In the genomic region with DNA sequence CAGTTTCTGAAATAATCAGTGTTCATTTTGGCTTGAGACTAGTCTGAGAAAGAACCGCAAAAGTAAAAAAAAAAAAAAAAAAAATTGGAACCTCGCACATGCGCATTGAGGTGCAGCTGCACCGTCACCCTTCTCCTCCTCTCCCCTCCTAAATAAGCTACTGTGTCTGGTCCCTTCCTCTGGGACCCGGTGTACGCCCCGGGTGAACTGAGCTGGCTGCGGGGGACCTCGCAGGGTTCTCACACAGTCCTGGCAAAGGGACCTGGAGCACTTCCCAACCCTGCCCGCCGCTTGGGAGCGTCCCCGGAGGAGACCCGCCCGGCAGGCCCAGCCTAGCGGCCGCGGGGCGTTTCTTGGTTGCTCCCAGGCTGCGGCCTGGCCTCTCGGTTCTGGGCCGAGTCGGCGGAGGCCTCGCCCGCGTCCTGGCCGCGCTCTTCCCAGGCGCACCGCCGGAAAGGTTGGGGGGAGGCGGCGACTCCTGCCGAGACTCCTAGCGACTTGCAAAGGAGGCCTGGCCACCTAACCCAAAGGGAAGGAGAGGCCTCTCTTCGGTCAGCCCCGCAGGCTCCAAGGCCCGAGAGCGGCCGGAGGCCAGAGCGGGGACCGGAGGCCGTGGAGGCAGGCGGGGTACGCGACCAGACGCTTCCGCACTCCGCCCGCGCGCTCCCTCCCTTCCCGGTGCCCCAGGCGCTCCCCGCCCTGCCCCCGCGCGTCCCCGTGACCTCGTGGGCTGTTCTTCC, we compare ENCODE assay signal across 8 mouse cellular contexts. TPM values are rescaled to one million over a fixed set of nuclear protein-coding genes. Genes with fewer than 3 reads are reported as not detected.
DNase-seq lines count a peak whose midpoint lies in the region; ATAC-seq and TF ChIP-seq lines count a peak whose summit lies in the region.

Gene Spag6 (plus strand): TSS at position 162 of the 740 bp plus-strand sequence.

- ATAC-seq in midbrain, embryonic 16.5 days = peak; percentile 75

- peak; percentile 12; the same call in 1 of the 2 replicates for TF ChIP-seq CTCF in heart, adult 2 months (IDR thresholded peaks at IDR 0.05)

- peaks cover 28% of the 10 kb centered on the region for H3K27me3 ChIP-seq in heart, adult 2 months (ENCODE audit: control insufficient read depth, insufficient read depth, low read length)
- H3K27me3 ChIP-seq in midbrain, embryonic 16.5 days (ENCODE audit: control insufficient read depth, insufficient read depth, low read depth, low read length) = peaks cover 14% of the 10 kb centered on the region

- peak within 1 kb of the TSS; percentile 98 for H3K27ac ChIP-seq in heart, adult 2 months
- 0 out of 2 replicates have a peak within 1 kb of the TSS, but pooled peaks have one; percentile 47 for H3K27ac ChIP-seq in midbrain, embryonic 16.5 days (ENCODE audit: low read length)

- no peaks in the 10 kb centered on the region for H3K9me3 ChIP-seq in midbrain, embryonic 16.5 days (replicated peaks; ENCODE audit: control insufficient read depth, low read length, poor library complexity, severe bottlenecking)

- 0 out of 2 replicates have a peak, but pooled peaks have one; percentile 31 for TF ChIP-seq EP300 in heart, adult 2 months (IDR thresholded peaks at IDR 0.05; ENCODE audit: insufficient read depth, low read depth, low read length)

- H3K4me3 ChIP-seq in heart, adult 2 months = peak within 1 kb of the TSS; percentile 77
- H3K4me3 ChIP-seq in midbrain, embryonic 16.5 days (ENCODE audit: low read depth, low read length) = peak within 1 kb of the TSS; percentile 44

- H3K36me3 ChIP-seq in heart, adult 2 months (ENCODE audit: control insufficient read depth, insufficient read depth, low read length) = no peaks in the 10 kb centered on the region
- H3K36me3 ChIP-seq in midbrain, embryonic 16.5 days (ENCODE audit: control insufficient read depth, insufficient read depth, low read length) = no peaks in the 10 kb centered on the region

- peaks cover 4% of the 10 kb centered on the region; the same call in 1 of the 2 replicates for H3K4me1 ChIP-seq in heart, adult 2 months (ENCODE audit: control insufficient read depth, insufficient read depth, low read length)
- H3K4me1 ChIP-seq in midbrain, embryonic 16.5 days (ENCODE audit: control insufficient read depth, insufficient read depth, low read length) = peaks cover 17% of the 10 kb centered on the region

- H3K9ac ChIP-seq in heart, adult 2 months (ENCODE audit: low read depth, low read length) = peak within 1 kb of the TSS; percentile 96
- peak within 1 kb of the TSS; percentile 53 for H3K9ac ChIP-seq in midbrain, embryonic 16.5 days (ENCODE audit: low read depth, low read length)

- intact Hi-C loops in heart, adult 2 months (cut with DNase I) = loop anchor here (2.0 to 10.0 kb wide), 6 partner anchors 15 to 662 kb away; partner anchors contain the start of genes 4930426L09Rik and Pip4k2a

- H3K79me2 ChIP-seq in heart, adult 2 months (replicated peaks; ENCODE audit: control insufficient read depth, insufficient read depth, low read length) = no peaks in the 10 kb centered on the region

- peak; percentile 86 for TF ChIP-seq POLR2A in heart, adult 2 months (IDR thresholded peaks at IDR 0.05; ENCODE audit: insufficient read depth, low read depth, low read length)

- WGBS in heart, adult 2 months = under 1% methylated on average over 61 of the region's 61 CpGs
- under 1% methylated on average over 51 of the region's 61 CpGs for WGBS in midbrain, embryonic 16.5 days

- H3K4me2 ChIP-seq in midbrain, embryonic 16.5 days (ENCODE audit: low read length) = peak within 1 kb of the TSS; percentile 56

- DNase-seq in right cerebral cortex, adult 18-20 months = peak; percentile 75
- no peak for DNase-seq in right cerebral cortex, postnatal 36 days (ENCODE audit: low spot score in 2 of 2)
- peak; percentile 91 for DNase-seq in embryo, embryonic 11 days
- DNase-seq in heart, adult 2 months = peak; percentile 89 to 90
- DNase-seq in kidney, adult 18-20 months = peak; percentile 85
- DNase-seq in liver = peak; percentile 38
- peak; percentile 39 to 75 for DNase-seq in spleen, postnatal 4 days (ENCODE audit: low spot score in 2 of 2)

RNA-seq across cellular contexts. Expression of gene Spag6, which starts in this region (rescaled TPM):
- total RNA-seq in heart, adult 2 months (2021) = under 1 TPM; 0.26 to 0.36 TPM
- 0.20 and 0.32 TPM in 2 replicates for polyA plus RNA-seq in heart, adult 2 months (2012; rRNA removed)
- polyA plus RNA-seq in midbrain, embryonic 16.5 days (2015; fragmentation: Nextera tagmentation; extraction: Ambion mirVana) = 0.10 TPM in 1 of 2 replicates, not detected in the other

Comparison
In these comparisons a context has a peak if more than half of its experiments do, and no peak if none do; other contexts are left out.
1. DNase-seq: peak in right cerebral cortex, adult 18-20 months (single experiment), embryo, embryonic 11 days (single experiment), kidney, adult 18-20 months (single experiment), liver (single experiment) and spleen, postnatal 4 days (2 of 2); none in right cerebral cortex, postnatal 36 days (0 of 2).
2. Peak in DNase-seq, H3K4me3 ChIP-seq, H3K27ac ChIP-seq and H3K9ac ChIP-seq in heart, adult 2 months; RNA of the gene not detected or under 1 TPM.
3. Peak in ATAC-seq, H3K4me3 ChIP-seq, H3K27ac ChIP-seq, H3K9ac ChIP-seq and H3K4me2 ChIP-seq in midbrain, embryonic 16.5 days; RNA of the gene not detected or under 1 TPM.